Mouse (Mus musculus): ENCODE measurements around the gene Lcn12. TPM values are rescaled to one million over a fixed set of nuclear protein-coding genes. Genes with fewer than 3 reads are reported as not detected.

The Lcn12 gene
- not detected in 2 replicates for polyA plus RNA-seq (2016; fragmentation: Nextera tagmentation; extraction: Ambion mirVana)

DNA sequence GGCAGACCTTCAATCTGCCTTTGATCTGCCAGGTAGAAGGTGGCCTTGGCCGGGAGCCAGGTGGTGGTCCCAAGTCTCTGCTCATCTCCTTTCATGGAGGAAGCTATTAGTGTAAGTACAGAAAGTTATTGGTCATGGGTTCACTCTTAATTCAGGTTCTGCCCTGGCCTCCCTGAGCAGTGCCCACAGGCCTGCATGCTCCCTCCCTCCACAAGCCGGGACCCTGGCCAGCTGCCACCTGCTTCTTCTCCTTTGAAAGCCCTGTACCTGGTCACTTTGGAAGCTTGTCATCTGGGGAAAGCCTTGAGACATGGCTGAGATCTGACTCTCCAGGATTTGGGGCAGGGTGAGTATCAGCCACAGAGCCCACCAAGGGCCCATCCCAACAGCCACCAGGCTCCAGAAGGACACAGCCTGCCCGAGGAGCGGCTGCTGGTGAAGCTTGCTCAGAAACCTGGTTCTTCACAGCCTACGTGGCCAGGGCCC is at the start of gene Lcn12:
Lcn12 (minus strand) TSS at position 436 of the 486 bp plus-strand sequence.
- H3K27ac ChIP-seq = no peak within 1 kb of the TSS
- no peaks in the 10 kb centered on the region for H3K9me3 ChIP-seq
- H3K27me3 ChIP-seq (replicated peaks) = no peaks in the 10 kb centered on the region
- WGBS = 83% methylated on average over 5 of the region's 5 CpGs
- no peak within 1 kb of the TSS for H3K9ac ChIP-seq
- H3K36me3 ChIP-seq = no peaks in the 10 kb centered on the region
- H3K4me1 ChIP-seq = no peaks in the 10 kb centered on the region
- no peak within 1 kb of the TSS for H3K4me2 ChIP-seq (replicated peaks)
- no peak for ATAC-seq (ENCODE audit: low FRiP score, low read depth)
- H3K4me3 ChIP-seq = no peak within 1 kb of the TSS

DNA sequence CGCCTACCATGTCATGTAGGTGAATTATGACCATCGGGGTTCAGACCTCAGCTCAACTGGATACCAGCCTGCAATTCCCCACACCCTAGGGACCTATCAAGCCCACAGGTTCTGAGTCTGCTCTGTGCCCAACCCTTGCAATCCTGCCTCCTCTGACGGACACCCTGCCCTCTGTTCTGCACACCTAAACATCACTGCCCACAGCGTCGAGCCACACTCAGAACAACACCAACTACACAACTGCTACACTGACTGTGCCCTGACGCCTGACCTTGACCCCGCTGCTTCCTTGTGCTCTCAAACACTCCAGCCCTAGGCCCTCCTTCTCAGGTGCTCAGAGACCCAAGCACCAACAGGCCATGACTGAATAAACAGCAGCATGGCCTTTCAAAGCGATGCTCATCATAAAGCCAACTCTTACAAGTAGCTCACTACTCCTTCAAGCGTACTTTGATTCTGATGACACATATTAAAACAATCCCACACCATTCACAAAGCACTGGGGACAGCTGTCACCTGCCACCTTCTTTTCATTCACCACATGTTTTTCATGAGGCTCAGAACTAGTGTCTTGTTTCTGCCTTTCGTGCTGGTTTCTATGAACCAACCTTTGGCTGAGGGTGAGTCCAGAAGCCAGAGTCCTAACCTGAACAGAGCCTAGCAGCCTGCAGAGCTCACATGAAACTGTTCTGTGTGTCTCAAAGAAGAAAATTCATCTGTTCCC is 48.1 kb upstream of the Lcn12 start:
- ATAC-seq (ENCODE audit: low FRiP score, low read depth) = no peak
- H3K4me1 ChIP-seq = peaks cover 14% of the 10 kb centered on the region
- H3K36me3 ChIP-seq = peaks cover 10% of the 10 kb centered on the region; the same call in 1 of the 2 replicates
- no peaks in the 10 kb centered on the region for H3K27me3 ChIP-seq (replicated peaks)
- H3K9ac ChIP-seq = no peak overlapping the region
- no peak overlapping the region for H3K4me3 ChIP-seq
- H3K9me3 ChIP-seq = no peaks in the 10 kb centered on the region
- H3K4me2 ChIP-seq (replicated peaks) = no peak overlapping the region
- no peak overlapping the region for H3K27ac ChIP-seq
- WGBS = 75% methylated on average over 10 of the region's 10 CpGs

DNA sequence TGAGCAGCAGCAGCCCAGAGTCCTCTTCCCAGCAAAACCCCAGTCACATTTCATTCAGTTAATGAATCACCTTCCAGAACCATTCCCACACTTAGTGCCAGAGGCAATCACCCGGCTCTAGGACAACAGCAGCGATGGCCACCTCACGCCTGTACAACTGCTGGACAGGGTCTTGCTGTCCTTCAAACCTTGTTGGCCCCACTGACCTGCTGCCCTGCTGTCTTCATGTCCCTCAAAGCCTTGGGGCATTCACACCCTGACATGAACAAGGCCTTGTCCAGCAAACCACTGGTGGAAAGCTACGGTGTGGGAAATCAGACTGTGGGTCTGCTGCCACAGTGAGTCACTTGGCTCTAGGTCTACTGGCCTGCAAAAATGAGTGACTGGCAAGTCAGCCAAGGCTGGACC is 46.8 kb upstream of the Lcn12 start:
- H3K9ac ChIP-seq = no peak overlapping the region
- H3K4me3 ChIP-seq = no peak overlapping the region
- no peaks in the 10 kb centered on the region for H3K27me3 ChIP-seq (replicated peaks)
- ATAC-seq (ENCODE audit: low FRiP score, low read depth) = no peak
- WGBS = 96% methylated on average over 4 of the region's 4 CpGs
- no peak overlapping the region for H3K4me2 ChIP-seq (replicated peaks)
- peaks cover 6% of the 10 kb centered on the region for H3K4me1 ChIP-seq
- H3K36me3 ChIP-seq = peaks cover 22% of the 10 kb centered on the region; the same call in 1 of the 2 replicates
- no peak overlapping the region for H3K27ac ChIP-seq
- no peaks in the 10 kb centered on the region for H3K9me3 ChIP-seq

DNA sequence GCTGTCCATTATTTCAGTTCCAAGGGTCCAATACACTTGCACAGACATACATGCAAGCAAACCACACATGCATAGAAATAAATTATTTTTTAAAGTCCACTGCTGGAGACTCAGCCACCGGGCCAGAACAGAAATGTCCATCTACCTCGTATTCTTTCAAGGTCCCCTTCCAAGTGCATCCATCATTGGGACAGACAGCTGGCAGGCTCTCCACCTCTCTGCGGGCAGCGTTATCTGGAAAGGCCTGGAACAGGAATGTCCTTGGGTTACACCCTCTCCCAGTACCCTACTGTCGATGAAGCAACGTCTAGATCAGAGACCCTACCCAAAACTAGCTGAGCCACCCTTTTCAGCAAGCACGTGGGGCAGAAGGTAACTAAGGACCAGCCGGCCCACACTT is 42.8 kb upstream of the Lcn12 start:
- peaks cover 36% of the 10 kb centered on the region for H3K36me3 ChIP-seq
- no peaks in the 10 kb centered on the region for H3K9me3 ChIP-seq
- H3K27me3 ChIP-seq (replicated peaks) = no peaks in the 10 kb centered on the region
- H3K4me1 ChIP-seq = no peaks in the 10 kb centered on the region
- H3K4me2 ChIP-seq (replicated peaks) = no peak overlapping the region
- WGBS = 90% methylated on average over 8 of the region's 8 CpGs
- no peak overlapping the region for H3K27ac ChIP-seq
- no peak overlapping the region for H3K9ac ChIP-seq
- no peak overlapping the region for H3K4me3 ChIP-seq
- no peak for ATAC-seq (ENCODE audit: low FRiP score, low read depth)

DNA sequence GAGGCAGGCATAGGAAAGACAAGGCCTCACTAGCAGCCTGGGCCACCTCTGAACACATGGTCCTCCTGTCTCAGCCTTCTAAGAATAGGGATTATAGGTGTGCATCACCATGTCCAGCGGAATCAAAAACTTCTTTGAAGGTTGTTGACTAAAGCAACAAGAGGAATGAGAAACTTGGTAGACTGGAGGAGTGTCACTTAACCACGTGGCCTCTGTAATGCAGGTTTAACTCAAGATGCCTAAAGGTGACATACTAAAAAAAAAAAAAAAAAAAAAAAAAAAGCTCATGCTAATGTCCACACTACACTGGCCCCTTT is 41.1 kb upstream of the Lcn12 start:
- peaks cover 51% of the 10 kb centered on the region for H3K36me3 ChIP-seq
- H3K27me3 ChIP-seq (replicated peaks) = no peaks in the 10 kb centered on the region
- no peak overlapping the region for H3K4me2 ChIP-seq (replicated peaks)
- H3K9me3 ChIP-seq = no peaks in the 10 kb centered on the region
- H3K4me3 ChIP-seq = no peak overlapping the region
- ATAC-seq (ENCODE audit: low FRiP score, low read depth) = no peak
- no peak overlapping the region for H3K9ac ChIP-seq
- 94% methylated on average over 2 of the region's 2 CpGs for WGBS
- no peak overlapping the region for H3K27ac ChIP-seq
- H3K4me1 ChIP-seq = no peaks in the 10 kb centered on the region

DNA sequence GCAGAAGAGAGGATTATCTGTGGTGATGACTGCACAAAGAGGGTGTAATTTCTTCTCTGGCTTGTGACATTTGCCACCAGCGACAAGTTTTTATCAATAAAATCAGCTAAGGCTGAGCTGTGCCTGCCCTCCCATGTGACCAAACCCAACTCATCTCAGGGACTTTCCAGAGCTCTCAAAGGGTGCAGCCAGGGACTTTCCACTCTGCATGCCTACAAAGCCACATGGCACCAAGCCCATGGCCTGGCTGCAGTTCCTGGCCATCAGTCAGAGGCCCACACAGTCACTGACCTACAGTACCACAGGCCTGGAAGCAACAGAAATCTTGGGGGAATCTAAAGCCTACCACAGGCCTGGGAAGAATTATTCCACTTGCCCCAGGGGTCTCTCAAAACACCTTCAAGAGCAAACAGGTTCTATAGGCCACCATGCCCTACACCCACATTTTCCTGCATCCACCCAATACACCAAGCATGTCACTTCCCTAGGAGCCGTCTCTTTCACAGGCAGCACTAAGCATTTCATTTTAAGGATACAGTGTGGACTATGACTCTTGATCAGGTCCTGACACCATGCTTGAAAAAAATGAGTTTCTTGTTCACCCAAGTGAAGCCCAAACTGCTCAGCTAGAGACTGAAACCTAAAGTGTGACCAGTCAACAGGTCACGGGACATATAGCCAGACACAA is 40.6 kb upstream of the Lcn12 start:
- no peak overlapping the region for H3K9ac ChIP-seq
- no peaks in the 10 kb centered on the region for H3K27me3 ChIP-seq (replicated peaks)
- no peak overlapping the region for H3K4me2 ChIP-seq (replicated peaks)
- WGBS = 91% methylated on average over 3 of the region's 3 CpGs
- no peak for ATAC-seq (ENCODE audit: low FRiP score, low read depth)
- peaks cover 56% of the 10 kb centered on the region for H3K36me3 ChIP-seq
- H3K4me1 ChIP-seq = no peaks in the 10 kb centered on the region
- no peak overlapping the region for H3K4me3 ChIP-seq
- H3K27ac ChIP-seq = no peak overlapping the region
- H3K9me3 ChIP-seq = no peaks in the 10 kb centered on the region

DNA sequence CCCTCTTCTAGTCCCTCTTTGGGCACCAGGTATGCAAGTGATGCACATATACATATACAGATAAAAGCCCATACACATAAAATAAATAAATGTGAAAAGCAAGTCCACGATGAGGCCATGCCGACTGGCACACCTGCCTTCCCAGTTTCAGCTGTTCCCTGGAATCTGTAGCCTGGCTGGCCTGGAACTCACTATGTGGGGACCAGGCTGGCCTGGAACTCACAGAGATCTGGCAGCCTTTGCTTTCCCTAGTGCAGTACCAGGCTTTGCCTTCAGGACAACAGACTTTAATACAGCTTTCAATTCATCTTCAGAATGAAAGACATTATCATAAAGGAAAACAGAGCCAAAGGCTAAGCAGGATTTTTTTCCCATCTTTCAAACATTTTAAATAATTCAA is 40.0 kb upstream of the Lcn12 start:
- Histone ChIP-seq H3K27me3 (replicated peaks) (no peaks in the 10 kb centered on the region), H3K9me3 (no peaks in the 10 kb centered on the region), H3K27ac (no peak overlapping the region), H3K4me1 (no peaks in the 10 kb centered on the region), H3K4me2 (replicated peaks) (no peak overlapping the region), H3K9ac (no peak overlapping the region), H3K36me3 (peaks cover 62% of the 10 kb centered on the region), H3K4me3 (no peak overlapping the region)
- ATAC-seq (ENCODE audit: low FRiP score, low read depth) = no peak
- 94% methylated on average over 2 of the region's 2 CpGs for WGBS

DNA sequence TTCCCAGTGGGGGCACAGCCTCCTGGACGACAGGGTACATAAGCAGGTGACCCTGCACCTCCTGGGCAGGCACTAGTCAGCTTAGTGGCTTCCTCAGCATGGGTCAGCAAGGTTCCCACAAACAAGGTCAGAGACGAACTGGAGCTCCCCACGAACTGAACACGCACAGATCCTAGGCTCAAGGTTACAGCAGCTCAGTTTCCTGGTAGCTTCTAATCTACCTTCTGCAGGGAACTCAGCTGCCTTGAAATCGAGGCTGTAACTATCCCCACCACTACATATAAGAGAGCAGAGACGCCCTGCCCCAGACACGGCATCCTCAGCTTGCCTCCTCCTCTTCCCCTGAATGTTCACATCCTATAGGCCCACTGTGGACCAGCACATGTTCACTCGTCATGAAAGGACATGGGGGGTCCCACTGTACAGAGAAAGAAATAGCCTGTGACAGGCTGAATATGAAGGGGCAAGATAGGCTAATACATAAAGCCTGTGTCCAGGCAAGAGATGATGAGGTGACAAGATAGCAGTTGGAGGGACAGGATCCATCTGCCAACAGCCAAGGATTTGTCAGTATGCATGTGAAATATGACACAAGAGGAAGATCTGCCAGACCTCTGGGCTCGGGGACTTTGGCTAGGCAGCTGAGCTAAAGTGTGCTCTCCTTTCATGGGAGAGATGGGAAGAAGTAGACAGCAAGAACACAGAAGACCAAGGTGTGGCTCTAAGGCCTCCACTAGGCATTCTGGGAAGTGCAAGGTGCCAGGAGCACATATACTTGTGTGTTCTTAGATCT is 33.0 kb upstream of the Lcn12 start:
- no peaks in the 10 kb centered on the region for H3K4me1 ChIP-seq
- H3K27me3 ChIP-seq (replicated peaks) = no peaks in the 10 kb centered on the region
- peaks cover 87% of the 10 kb centered on the region for H3K36me3 ChIP-seq
- H3K9ac ChIP-seq = no peak overlapping the region
- H3K4me3 ChIP-seq = no peak overlapping the region
- WGBS = 88% methylated on average over 9 of the region's 9 CpGs
- ATAC-seq (ENCODE audit: low FRiP score, low read depth) = no peak
- no peak overlapping the region for H3K4me2 ChIP-seq (replicated peaks)
- no peaks in the 10 kb centered on the region for H3K9me3 ChIP-seq
- H3K27ac ChIP-seq = no peak overlapping the region

DNA sequence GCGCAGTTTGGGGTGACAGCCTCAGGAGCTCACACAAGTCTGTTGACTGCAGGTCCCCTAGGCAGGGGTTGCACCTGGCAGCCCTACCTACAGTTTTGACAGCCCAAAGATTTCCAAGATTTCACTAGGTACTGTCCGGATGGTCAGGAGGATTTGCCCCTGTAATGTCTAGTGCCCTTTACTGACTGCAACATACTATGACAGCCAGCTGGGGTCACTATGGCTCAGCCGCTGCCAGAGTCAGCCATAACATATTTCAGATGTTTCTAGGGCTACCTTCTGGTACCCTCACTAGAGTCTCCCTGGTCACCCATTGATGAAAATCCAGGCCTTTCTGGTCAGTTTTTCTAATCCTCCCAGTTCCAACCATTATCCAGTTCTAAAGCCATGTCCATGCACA is 16.2 kb upstream of the Lcn12 start:
- Histone ChIP-seq H3K27me3 (replicated peaks) (no peaks in the 10 kb centered on the region), H3K9me3 (no peaks in the 10 kb centered on the region), H3K4me3 (no peak overlapping the region), H3K27ac (no peak overlapping the region), H3K36me3 (peaks cover 11% of the 10 kb centered on the region), H3K4me1 (no peaks in the 10 kb centered on the region), H3K9ac (no peak overlapping the region), H3K4me2 (replicated peaks) (no peak overlapping the region)
- ATAC-seq (ENCODE audit: low FRiP score, low read depth) = no peak
- WGBS = 65% methylated on average over 3 of the region's 3 CpGs

DNA sequence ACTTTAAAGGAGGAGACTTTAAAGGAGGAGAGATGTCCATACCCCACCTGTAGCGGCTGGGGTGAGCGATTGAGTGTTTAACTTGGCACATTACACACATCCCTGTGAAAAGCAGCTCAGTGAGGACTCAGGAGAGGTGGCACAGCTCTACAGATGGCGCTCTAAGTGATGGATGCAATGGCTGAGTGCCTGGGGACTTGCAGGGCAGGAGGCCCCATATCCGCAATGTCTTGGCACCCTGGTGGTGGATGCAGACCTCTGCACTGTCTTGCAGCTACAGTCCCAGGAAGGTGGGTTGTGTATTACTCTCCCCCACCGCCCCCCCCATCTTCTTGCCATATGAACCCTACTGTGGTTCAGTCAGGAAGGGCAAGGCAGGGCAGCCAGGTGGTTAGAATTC is 13.3 kb upstream of the Lcn12 start:
- no peak overlapping the region for H3K4me3 ChIP-seq
- no peaks in the 10 kb centered on the region for H3K27me3 ChIP-seq (replicated peaks)
- H3K9ac ChIP-seq = no peak overlapping the region
- peaks cover 33% of the 10 kb centered on the region for H3K36me3 ChIP-seq
- H3K27ac ChIP-seq = no peak overlapping the region
- no peak for ATAC-seq (ENCODE audit: low FRiP score, low read depth)
- H3K4me1 ChIP-seq = peaks cover 5% of the 10 kb centered on the region; the same call in 1 of the 2 replicates
- no peaks in the 10 kb centered on the region for H3K9me3 ChIP-seq
- 31% methylated on average over 5 of the region's 5 CpGs for WGBS
- no peak overlapping the region for H3K4me2 ChIP-seq (replicated peaks)

DNA sequence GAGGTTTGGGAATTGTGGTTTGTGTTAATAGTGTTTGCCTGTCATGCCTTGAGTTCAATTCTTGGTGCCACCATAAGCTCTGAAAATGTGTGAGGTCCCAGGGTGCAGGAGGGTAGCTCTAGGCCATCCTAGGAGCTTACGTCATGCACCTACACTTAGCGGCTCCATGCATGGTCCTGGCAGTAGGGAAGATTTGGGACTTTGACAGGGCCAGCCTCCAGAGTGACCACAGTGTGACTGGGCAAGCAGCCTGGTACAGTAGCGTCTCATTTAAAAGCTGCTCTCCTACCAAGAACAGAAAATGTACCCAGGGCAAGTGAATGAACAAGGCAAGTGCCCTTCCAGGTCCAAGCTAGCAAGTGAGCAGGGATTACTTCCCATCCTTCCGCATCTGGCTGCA is 12.1 kb upstream of the Lcn12 start:
- peaks cover 33% of the 10 kb centered on the region for H3K36me3 ChIP-seq
- no peak overlapping the region for H3K4me3 ChIP-seq
- no peak overlapping the region for H3K4me2 ChIP-seq (replicated peaks)
- H3K27ac ChIP-seq = no peak overlapping the region
- no peak for ATAC-seq (ENCODE audit: low FRiP score, low read depth)
- H3K9me3 ChIP-seq = no peaks in the 10 kb centered on the region
- H3K27me3 ChIP-seq (replicated peaks) = no peaks in the 10 kb centered on the region
- H3K4me1 ChIP-seq = peaks cover 12% of the 10 kb centered on the region
- WGBS = 97% methylated on average over 4 of the region's 4 CpGs
- no peak overlapping the region for H3K9ac ChIP-seq

DNA sequence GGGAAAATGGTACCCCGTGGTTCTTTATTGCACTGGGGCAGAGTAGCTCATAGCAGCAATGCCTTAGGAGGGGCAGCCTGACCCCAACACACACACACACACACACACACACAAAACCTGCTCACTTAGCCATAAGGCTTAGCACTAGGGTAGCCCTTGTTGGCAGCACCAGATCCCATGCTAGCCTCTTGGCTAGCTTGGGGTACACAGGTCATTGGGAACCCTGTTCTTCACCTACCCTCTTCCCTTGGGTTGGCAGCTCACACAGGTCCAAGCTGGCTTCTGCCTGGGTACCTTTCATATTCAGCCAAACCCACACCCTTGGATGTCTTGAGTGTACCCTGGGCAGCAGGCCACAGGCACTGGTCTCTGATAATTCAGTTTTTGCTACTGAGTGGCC is 11.3 kb upstream of the Lcn12 start:
- Histone ChIP-seq H3K36me3 (peaks cover 33% of the 10 kb centered on the region), H3K27me3 (replicated peaks) (no peaks in the 10 kb centered on the region), H3K9me3 (no peaks in the 10 kb centered on the region), H3K4me3 (no peak overlapping the region), H3K4me1 (peaks cover 15% of the 10 kb centered on the region), H3K27ac (no peak overlapping the region), H3K4me2 (replicated peaks) (no peak overlapping the region), H3K9ac (no peak overlapping the region)
- ATAC-seq (ENCODE audit: low FRiP score, low read depth) = no peak
- 83% methylated on average over 1 of the region's 1 CpGs for WGBS

Data from neural tube, embryonic 12.5 days (tissue).